Mouse (Mus musculus) right cerebral cortex, postnatal 10 days (tissue): Measurements from ENCODE around the gene Usp2.

Source experiments
- DNase-seq, 2 experiments: peaks; one replicate each; pipeline ENCODE4 v3.0.0; 2021; ENCODE audit warnings: low spot score in 2 of 2

Gene Usp2

DNA sequence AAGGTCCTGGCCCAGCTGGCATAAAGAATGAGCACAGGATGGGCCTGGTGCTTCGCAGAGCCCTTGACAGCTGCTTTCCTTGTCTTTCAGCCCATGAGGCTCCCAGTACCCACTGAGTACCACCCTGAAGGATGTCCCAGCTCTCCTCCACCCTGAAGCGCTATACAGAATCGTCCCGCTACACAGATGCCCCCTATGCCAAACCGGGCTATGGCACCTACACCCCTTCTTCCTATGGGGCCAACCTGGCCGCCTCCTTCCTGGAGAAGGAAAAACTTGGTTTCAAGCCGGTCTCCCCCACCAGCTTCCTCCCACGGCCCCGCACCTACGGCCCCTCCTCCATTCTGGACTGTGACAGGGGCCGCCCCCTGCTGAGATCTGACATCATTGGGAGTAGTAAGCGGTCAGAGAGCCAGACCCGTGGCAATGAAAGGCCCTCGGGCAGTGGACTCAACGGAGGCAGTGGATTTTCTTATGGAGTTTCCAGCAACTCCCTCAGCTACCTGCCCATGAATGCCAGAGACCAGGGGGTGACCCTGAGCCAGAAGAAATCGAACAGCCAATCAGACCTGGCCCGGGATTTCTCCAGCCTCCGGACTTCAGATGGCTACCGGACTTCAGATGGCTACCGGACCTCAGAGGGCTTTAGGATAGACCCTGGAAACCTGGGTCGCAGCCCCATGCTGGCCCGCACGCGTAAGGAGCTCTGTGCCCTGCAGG, 8.6 kb downstream of the Usp2 start:
- DNase-seq, result peak in 1 of 2 experiments; percentile 27

- DNase-seq, result peak in 1 of 2 experiments; percentile 26
Observed at GRCm38 (mm10) chr9:44075996-44076763, 9.4 kb downstream of the Usp2 start.

GRCm38 (mm10) chr9:44076764-44077120, 9.9 kb downstream of the Usp2 start:
- DNase-seq, result peak; percentile 67 to 74

GRCm38 (mm10) chr9:44077266-44077910, 10.6 kb downstream of the Usp2 start:
- no peak for DNase-seq

GRCm38 (mm10) chr9:44078136-44078797, 11.4 kb downstream of the Usp2 start:
- DNase-seq, result no peak

GRCm38 (mm10) chr9:44078955-44079756, 12.3 kb downstream of the Usp2 start:
- DNase-seq, result peak; percentile 78 to 79

- DNase-seq, result no peak
Observed at GRCm38 (mm10) chr9:44079997-44080780, 13.4 kb downstream of the Usp2 start.

- DNase-seq, result peak in 1 of 2 experiments; percentile 52
Observed at GRCm38 (mm10) chr9:44080953-44081352, 14.1 kb downstream of the Usp2 start.

DNA sequence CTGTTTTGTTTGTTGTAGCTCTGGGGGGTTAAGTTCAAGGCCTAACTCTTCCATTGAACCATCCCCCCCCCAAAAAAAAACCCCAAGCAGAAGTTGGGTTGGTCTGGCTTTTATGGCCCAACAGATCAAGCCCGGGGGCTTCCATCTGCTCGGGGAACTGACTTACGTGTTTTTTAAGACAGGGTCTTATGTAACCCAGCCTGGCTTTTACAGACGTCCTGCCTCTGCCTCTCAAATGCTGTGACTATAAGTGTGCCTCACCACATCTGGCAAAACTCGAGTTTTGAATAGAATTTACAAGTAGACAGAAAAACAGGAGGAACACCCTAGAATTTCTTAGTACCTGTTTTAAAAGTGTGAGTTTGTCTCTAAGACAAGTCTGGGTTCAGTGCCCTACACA, 14.8 kb downstream of the Usp2 start:
- DNase-seq, result no peak

GRCm38 (mm10) chr9:44082266-44082665, 15.4 kb downstream of the Usp2 start:
- no peak for DNase-seq

DNA sequence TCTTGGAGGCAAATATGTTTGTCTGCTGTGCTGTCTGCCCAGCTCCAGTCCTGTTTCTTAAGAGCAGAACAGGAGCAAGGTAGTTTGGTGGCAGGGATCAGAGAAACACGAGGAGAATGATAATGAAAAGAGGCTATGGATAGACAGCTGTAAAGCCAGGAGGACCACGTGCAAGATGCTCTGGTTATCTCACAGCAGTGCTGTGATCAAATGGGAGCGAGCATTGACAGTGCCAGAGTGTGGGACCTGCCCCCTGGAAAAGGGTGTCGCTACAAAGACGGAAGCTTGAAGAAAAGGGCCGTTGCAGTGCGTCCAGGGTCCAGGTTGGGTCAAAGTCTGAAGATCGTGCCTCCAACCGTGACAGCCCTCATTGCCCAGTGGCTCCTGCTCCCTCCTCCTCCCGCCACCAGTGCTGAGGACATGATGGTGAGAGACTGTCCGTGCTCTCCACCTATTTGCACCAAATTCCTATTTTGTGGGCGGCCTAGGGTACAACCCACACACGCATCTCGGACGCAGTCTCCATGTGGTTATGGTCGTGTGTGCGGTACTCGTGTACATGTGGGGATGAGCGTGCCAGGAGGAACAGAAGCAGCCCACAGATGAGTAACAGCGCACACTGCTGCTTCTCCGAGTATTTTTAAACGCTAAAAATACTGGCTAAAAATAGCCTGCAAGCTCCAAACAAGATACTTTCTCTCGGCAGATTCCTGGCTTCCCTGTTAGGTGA, 16.7 kb downstream of the Usp2 start:
- peak; percentile 85 to 91 for DNase-seq

- no peak for DNase-seq
Observed at GRCm38 (mm10) chr9:44084236-44084635, 17.4 kb downstream of the Usp2 start.

- DNase-seq, result peak; percentile 92 to 93
Observed at GRCm38 (mm10) chr9:44084659-44085229, 17.9 kb downstream of the Usp2 start.

- DNase-seq, result no peak
Observed at GRCm38 (mm10) chr9:44085276-44085675, 18.5 kb downstream of the Usp2 start.

DNA sequence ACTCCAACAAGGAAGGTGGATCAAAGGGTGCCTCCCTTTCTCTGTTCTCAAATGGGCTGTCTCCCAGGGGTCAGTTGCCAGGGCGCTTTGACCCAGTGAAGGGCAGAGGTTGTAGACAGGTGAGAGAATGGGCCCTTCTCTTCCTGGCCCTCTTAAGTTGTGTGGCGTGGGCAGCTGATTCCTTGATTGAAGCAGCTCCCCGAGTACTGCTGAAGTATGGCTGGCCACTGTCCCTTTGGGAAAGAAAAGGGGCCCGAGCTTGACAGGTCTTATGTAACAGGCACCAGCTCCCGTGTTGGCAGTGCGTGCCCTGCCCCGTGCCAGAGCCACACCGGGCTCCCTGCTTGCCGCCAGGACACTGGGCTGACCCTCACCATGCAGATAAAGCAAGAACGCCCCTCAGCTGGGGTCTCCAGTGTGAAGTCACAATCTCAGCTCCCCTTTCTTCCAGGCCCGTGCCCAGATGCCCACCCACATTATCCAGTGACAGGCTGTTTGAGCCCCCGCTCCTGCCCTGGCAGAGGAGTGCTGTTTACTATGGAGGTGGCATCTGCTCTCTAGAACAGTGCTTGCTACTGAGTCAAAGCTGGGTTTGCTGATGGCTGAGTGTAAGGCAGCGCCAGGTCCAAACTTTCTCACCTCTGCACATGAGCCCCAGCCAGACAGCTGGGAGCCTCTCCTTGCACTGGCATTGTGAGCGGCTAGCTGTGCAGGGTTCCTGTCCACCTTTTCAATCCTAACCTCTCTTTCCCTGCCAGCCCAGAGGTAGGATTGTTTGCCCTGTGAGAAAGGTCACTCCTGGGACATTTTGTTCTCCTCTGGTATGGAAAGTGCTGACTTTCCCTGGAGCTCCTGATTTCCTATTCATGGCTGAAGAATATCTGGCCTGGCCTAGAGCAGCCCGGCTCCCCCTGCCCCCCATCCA, 19.2 kb downstream of the Usp2 start:
- DNase-seq, result peak; percentile 71 to 76

DNA sequence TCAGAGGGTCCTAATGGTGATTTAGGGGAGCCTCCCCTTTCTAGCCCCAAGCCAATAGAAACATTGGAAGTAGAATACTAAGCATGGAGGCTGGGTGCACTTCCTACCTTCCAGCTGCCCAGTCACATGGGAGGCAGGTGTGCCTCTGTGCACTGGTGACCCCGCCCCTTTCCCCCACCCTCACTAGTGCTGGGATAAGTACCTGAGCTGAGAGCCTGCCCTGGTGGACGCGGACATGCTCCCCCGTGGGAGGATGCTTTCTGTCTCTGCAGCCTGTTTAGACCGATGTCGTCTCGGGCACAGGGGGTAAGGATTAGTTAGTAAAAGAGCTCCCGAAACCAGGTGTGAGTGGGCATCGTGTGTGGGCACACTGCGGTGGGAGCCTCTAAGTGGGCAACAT, 20.1 kb downstream of the Usp2 start:
- DNase-seq, result no peak

DNA sequence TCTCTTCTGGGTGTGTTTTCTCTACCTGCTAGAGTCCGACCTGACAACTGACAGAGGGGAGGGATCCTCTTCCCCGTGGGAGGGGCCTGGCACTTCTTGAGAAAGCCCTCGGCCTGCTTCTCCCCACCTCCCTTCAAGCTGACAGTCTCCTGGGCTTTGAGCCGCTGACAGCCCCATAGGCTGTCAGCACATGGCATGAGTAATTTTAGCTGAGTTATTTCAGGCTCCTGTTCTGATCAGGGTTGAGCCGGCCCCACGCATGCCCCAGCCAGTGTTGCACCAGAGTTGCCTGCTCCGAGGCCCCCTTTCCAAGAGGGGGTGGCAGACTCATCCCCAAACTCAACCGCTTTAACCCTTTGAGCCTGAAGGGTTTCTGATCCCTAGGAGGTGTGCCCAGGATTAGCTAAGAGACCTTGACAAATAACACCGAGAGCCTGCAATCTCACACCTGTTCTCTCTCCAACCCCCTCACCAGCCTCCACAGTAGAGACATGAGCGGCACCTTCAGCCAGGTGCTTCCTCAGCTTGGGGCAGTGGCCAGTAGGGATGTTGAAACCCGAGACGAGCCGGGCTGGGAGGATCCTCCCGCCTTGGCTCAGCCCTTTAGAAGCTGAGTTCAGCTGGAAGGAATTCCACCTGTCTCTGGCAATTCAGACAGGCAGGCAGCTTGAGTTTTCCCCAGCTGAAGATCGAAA, 21.1 kb downstream of the Usp2 start:
- DNase-seq, result peak; percentile 78 to 86
